Mouse (Mus musculus) right cerebral cortex, postnatal 10 days (tissue): ENCODE results near the gene Rapgef5.

Source experiments
- DNase-seq, 2 experiments: peaks; one replicate each; pipeline ENCODE4 v3.0.0; 2021; ENCODE audit warnings: low spot score in 2 of 2

Gene Rapgef5

DNA sequence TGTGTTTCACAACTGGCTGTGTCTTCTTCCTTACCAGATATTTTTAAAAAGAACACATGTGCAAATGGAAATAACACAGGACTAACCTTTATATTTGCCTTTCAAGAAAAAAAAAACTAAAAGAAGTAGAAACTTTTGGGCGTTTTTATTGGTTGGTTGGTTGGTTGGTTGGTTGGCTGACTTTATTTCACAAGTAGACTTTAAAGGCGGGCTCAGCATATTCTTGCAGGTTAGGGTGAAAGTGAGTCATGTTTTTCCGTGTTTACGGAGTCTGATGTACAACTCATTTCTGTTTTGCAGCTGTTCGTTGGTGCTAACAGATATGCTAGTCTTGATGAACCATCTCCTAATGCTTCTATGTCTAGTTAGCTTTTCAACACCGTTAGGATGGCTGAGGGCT, 196.2 kb downstream of the Rapgef5 start:
- DNase-seq: peak in 1 of 2 experiments; percentile 11

DNA sequence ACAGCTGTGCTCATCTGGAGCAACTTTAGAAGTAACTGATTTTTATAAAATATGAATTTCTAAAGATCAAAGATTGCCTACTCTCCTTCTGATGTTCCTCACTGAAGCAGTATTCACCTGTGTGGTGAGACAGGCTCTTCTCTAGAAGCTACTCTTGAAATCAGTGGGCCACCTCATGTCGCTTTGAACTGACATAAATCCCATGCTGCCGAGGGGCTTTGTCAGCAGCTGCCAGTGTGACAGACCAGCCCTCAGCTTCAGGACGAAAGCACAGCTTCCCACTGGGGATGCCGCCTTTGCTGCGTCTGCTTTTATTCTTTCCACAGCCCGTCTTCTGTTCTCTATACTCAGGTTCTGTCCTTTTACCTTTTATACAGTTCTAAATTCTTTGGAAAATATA, 197.3 kb downstream of the Rapgef5 start:
- no peak for DNase-seq

DNA sequence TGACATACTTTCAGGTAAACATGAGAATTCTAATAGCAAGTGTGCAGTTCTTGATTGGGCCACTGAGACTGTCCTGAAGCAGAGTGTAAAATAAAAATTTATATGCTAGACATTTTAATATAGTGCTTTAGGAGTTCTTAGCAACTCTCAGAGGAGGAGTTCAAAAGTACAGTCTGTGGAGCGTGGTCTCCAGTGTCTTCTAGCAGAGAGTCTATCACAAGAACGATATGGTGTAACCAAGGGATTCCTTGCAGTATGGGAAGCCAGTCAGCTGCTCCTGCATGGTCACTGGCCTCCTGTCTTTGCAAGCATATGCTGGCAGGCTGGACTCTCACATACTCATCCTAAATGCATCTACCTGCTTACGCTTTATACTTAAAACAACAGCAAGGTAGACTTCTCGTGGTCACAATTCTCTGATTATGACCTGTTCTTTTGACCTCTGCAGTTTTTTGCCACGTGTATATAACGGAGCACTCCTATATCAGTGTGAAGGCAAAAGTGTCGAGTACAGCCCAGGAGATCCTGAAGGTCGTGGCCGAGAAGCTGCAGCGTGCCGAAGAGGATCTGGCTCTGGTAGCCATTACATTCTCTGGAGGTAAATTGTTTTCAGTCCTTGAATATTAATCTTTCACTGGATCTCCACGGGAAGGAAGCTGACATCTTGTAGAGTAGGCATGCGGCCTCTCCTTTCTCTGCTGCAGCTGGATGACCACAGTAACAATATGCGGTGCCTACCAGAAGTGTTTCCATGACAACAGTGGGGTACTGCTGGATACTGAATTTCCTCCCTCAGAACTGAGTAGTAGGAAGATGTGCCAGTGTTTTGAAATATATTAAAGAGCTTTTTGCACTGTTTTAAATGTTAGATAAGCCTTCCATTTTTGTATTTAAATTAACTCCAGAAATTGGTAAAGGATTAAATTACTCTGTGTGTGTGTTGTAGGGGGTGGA, 204.8 kb downstream of the Rapgef5 start:
- no peak for DNase-seq

DNA sequence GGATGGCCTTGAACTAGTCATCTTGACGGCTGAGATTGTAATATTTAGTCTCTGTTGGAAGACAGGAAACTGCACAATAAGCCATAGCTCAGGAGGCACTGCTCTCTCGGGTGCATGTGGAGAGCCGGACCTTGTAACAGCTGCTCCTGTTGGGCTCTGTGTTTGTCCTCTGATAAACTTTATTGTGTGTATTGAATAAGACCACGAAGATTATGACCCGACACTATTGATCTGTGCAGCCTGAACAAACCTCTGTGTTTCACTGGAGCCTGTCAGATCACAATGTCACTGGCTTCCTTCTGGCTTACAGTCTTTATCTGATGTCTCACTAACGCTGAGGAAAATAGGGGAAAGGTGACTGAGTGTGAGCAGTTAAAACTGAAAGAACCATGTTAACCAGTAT, 205.5 kb downstream of the Rapgef5 start:
- no peak for DNase-seq

DNA sequence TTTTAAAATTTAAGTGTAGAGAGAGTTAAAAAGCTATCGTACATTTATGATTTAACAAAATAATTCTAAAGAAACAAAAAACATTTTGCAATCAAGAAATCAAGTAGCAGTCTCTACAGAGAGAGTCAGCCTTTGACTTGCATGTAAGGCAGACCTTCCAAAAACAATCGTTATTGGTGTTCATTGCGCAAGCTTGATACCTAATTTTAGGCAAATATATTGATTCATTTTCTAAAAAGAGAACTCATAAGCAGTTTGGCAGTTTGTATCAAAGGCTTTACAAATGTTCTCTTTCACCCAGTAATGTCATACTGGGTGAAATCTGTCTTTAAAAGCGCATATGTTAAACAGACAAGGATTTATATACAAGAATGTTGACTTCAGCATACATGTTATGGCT, 208.7 kb downstream of the Rapgef5 start:
- no peak for DNase-seq

DNA sequence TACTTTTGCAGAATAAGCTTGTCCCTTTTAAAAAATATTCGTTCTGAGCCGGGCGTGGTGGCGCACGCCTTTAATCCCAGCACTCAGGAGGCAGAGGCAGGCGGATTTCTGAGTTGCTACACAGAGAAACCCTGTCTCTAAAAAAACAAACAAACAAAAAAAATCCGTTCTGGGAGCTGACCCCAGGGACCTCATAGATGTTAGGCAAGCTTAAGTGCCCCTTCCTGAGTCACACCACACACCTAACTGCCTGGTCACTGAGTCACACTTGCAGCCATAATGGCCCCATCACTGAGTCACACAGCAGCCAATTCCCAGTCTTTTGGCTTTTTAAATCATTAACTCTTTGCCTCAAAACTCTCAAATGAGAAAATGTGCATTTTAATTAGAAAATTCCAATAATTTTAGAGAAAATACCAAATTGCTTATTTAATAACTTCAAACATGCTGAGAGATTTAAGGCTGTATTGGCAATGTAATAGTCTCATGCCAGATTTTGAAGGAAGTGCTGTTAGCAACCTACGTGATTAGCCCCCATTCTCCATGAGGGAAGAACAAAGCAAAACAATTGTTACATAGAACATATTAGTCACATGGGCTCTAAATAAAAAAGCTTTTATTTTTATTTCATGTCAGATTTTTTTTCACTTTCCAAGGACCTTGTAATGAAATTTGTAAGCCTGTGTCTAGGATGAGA, 211.3 kb downstream of the Rapgef5 start:
- DNase-seq: no peak

DNA sequence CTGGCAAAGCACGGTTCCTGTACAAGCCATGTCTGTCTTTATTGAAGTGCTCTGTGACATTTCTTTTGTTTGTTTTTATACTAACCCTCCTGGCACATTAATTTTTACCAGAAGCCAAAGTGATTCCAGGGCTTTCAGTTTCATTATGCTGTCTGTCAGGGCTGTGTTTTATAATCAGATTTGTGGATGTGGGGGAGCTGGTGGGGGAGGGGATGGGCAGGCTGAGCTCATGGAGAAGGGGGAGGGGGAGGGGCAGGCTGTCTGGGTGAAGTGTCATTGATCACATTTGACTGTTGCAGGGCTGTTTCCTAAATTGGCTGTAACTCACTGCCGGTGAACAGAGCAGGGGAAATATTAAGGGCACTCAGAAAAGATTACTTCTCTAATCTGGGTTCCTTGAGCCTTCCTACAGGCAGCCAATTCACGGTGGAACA, 211.9 kb downstream of the Rapgef5 start:
- DNase-seq: no peak

DNA sequence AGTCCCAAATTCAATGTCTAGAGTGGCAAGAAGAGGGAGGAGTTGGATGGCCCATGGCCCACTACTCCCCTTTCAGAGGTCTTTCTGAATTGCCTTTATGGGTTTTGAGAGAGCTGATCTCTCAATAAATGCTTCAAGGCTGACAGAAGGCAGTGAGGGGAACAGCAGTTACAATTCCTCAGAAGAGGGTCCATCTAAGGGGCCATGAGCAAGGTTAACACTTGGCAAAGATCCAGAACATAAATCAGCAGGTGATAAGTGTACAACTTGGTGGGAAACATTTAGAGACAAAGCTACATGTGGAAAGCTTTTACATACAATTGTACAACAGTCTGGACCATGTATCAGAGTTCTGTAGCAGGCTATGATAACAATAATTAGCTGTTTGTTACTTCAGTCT, 217.3 kb downstream of the Rapgef5 start:
- DNase-seq: no peak

DNA sequence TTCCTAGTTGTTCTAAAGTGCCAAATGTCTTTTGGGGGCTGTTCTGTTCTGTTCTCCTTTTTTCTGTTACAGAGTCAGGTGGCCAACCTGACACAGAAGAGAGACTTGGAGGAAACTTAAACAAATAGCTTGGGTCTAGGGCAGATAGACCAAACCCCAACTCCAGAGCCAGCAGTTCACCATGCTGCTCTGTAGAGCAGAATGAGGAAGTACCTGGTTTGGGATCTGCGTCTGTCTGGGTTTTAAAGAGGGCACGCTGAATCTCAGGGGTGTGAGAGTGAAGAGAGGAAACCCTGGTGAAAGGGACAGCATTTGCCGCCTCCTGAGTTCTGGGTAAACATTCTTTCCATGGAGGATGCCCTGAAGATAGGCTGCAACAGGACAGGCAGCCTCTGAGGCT, 219.9 kb downstream of the Rapgef5 start:
- no peak for DNase-seq

DNA sequence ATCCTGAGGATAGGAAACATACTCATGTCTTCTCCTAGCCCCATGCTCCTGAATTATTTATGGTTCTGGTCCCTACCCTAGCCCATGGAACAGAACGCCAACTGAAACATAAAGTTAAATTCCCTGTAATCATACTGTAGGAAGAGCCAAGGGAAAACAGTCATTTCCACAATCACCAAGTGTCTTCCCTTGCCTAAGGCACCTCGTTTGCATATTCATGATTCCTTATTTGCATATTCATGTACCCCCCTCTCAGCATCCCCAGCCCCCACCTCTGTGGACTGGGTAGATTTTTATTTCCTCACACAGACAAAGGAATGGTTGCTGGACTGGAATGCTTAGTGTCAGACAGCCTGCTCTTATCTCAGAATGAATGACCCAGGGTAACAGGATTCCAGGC, 220.6 kb downstream of the Rapgef5 start:
- peak in 1 of 2 experiments; percentile 43 for DNase-seq

DNA sequence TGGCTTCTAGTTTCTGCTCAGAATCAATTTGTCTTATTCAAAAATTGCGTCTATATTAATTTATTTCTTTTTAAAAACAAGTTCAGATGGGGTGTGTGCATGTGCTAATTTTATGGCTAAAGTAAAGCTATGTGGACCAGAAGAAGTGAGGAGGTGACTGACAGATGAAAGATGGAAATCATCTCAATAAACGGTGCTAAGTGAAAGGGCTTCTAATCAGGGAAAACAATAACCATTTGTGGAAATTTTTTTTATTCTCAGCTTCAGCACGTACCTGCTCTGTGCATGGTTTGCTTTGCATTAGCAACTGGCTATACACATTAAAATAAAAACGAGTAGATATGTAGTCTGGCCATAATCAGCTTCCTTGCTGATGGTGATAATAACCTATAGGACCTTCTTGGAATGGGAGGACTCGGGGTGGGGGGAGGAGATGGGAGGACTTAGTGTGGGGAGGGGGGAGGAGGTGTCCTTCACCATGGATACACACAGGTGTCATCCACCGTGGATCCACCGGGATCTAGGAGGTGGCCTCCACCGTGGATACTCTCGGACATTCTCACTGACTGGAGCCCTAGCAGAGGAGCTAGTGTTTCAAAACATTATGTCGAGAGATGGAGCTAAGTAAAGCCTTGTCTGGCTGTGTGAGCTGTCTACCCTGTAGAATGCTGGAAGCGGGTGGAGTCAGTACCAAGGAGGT, 221.2 kb downstream of the Rapgef5 start:
- DNase-seq: no peak

DNA sequence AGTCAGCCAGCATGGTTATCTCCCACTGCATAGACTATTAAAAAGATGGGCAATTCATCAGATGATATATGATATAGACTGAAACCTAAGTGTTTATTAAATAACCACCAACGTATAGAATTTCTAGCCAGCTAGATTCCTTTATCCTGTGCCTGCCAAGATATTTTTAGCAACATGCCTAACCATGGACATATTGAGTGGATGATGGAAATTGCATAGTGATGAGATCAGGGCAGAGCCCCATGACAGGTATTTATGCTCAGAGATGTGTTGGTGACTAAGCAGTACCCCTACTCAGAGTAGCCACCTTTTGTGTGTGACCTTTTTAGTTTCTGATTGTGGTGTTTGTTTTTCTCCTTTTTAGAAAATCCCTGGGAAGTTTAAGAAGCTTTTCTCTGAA, 226.2 kb downstream of the Rapgef5 start:
- DNase-seq: no peak

DNA sequence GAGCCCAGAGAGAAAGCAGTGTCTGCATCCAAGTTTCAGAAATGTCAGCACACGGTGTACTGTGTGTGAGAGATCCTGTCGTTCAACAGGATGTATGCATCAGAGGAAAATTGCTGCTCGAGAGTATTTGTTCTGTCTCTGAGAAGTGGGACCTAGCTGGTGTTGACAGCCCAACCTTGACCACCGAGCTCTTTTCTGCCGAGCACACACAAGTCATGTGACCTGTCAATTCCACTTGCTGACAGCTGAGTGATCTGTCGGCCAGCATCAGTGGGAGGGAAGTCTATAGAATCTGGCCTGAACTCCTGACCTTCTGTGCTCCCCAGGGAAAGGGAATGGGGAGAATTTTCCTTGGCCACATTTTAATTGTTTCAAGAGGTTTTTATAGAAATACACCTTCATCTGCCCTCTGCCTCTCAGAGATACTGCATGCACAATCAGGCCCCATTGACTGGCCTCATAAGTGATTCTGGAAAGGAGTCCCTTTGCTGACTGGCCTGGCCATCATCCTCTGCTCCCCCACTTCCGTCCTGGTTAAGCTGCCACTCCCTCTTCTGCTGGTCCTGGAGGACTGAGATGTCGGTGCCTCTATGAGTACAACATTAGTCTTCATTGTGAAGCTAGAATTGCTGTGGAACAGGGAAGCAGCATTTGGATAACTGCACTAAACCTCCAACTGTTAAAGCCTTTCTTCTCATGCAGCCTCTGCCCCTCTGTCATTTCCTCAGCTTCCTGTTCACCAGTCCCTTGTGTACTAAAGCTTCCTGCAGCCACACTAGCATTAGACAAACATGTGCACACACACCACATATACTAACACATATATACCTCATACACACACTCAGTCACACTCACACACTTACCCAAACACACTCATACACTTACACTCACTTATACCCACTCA, 228.6 kb downstream of the Rapgef5 start:
- DNase-seq: no peak

DNA sequence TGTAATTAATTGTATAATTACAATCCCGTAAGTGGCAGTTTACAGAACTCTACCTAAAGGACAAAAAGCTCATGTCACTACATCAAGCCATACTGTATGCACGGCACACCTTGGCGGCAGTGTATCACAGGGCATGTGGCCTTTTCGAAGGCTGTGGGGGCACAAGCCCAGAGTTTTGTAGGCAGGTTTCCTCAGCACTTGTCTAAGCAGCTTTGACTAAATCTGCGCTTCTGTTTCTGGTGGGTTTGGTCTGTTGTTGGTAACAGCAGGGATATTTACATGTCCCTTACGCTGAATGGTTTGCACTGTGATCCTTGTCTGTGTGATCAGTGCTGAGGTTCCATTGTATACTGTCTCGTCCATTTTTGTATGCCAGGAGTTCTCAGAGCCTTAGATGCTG, 230.3 kb downstream of the Rapgef5 start:
- DNase-seq: no peak

DNA sequence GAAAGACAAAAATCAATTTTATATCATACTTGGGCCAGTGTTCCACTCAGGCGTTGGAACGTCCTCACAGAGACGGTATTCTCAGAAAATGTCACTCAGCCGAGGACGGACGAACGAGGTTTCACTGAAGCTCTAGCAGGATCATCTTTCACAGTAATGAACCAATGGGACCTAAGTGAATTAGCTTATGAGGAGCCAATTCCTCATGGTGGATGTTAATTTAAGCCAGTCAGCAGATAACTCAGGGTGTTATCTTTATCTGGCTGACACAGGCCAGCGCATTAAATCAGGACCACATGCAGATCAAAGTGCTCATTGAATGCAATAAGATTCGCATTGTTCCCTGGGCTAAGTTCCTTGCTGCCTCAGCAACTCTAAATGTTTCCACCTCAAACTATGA, 234.8 kb downstream of the Rapgef5 start:
- DNase-seq: no peak

DNA sequence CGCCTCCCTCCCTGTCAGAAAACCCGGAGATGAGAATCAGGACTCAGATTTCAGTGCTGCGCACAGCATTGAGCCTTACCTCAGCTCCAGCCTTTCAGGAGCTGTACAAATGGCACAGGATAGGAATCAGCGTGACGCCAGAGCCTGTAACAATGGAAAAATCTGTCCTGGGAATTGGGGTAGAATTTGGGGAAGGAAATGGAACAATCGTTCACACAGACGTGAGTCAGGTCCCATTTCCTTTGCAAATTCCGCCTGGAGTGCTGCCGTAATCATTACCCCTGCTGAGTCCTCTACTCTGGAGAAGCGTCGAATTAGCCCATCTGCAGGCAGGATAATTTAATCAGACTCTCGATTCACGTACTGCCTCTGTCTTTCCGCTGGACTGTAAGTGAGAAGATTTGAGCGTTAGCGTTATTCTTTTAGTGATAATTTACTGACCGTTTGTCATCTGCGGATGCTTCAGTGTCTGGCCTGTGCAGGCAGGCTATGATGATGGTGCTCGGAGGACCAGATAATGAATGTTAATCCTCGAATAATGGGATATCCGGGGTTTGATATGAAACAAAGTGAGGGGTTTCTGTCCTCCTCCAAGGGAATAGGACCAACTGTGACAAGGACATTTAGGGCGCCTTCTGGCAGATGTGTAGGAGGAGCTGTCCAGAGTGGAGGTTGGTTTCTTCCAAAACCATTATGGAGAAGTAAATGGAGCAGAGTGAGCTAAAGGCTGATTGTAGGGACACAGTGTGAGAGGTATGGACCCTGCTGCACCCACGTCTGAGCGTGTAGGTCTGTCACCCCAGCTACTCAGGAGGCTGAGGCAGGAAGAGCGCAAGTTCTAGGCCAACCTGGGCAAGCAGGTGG, 235.5 kb downstream of the Rapgef5 start:
- DNase-seq: no peak

DNA sequence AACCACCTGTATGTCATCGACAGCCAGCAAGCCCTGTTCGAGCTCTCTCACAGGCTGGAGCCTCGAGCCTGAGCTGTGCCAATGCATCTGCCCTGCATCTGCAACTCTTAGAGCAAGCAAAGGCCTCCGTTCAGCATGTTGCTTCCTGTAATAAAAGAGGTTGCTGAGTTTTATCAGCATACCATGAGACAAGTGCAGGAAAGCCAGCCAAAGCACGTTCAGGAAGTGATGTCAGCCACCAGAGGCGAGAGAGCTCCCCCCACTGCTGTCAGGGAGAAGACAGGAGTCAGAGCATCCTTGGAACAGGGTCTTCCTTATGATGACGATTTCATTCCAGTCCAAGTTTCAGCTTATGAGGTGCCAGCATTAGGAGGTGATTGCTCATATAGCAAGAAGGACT, 239.7 kb downstream of the Rapgef5 start:
- DNase-seq: no peak

DNA sequence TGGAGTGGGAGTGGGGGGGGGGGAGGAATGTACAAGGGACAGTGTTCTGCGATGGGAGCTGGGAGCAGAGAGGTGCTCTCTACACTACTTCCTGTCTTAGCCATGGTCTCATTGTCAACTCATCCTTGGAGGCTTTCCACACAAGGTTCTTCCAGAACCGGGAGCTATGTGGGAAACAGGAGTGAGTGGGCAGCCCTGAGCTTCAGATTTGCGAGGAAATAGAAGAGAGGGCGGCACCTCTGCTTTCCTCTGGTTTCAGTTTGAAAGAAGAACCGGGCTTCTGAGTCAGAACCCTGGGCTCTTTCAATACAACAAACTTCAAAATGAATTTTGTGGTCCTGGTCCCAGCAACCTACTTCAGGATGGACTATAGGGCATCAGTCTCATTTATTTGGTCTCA, 244.1 kb downstream of the Rapgef5 start:
- DNase-seq: no peak

DNA sequence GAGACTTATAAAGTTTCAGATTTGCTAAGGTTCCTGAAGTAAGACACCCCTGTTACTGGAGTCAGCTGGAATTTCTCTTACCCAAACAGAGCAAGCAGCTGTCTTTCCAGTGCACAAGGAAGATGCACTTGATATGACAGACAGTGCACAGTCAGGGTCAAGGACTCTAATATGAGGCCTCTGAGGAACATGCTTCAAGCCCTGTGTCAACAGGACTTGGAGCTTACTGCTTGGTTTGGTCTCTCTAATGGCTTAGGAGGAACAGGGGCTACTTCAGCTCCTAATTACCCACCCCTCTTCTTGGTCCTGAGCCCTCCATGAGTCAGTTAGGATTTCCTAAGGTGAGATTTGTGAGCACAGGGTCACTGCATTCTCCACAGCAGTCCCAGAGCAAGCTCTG, 244.6 kb downstream of the Rapgef5 start:
- no peak for DNase-seq

DNA sequence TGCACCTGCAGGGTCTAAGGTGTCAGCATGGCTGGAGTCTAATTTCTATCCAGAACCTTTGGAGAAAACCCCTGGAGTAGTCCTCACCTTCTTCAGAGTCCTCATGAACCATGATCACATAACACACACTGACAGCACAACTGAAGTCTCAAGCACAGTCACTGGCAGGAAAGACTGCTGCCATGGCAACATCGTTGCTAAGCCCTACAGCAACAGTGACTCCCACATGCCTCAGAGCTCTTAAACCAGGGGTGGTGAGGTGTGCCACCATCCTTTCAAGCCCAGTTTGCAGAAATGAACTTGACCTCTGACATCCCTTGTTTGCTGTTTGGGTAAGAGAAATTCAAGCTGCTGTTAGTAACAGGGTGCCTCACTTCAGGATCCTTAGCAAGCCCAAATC, 245.4 kb downstream of the Rapgef5 start:
- peak; percentile 77 to 88 for DNase-seq
